Mouse (Mus musculus): ENCODE measurements around the gene Lpin2.
A peak's percentile ranks its signal among the peaks of the same experiment; 100 is the strongest.

Lpin2 gene

GRCm38 (mm10) chr17:71230108-71230709 lies 47.8 kb downstream of the Lpin2 start:
- no peak for DNase-seq (ENCODE audit: low read depth in 2 of 2, low spot score in 2 of 2)

GRCm38 (mm10) chr17:71231998-71232397 lies 49.6 kb downstream of the Lpin2 start:
- no peak for DNase-seq (ENCODE audit: low read depth in 2 of 2, low spot score in 2 of 2)

- no peak for DNase-seq (ENCODE audit: low read depth in 2 of 2, low spot score in 2 of 2)
Observed at GRCm38 (mm10) chr17:71233210-71233609, 50.9 kb downstream of the Lpin2 start.

- DNase-seq (ENCODE audit: low read depth in 2 of 2, low spot score in 2 of 2), result no peak
Observed at GRCm38 (mm10) chr17:71234041-71234594, 51.8 kb downstream of the Lpin2 start.

GRCm38 (mm10) chr17:71235229-71235958 lies 53.0 kb downstream of the Lpin2 start:
- DNase-seq (ENCODE audit: low read depth in 2 of 2, low spot score in 2 of 2), result no peak

- DNase-seq (ENCODE audit: low read depth in 2 of 2, low spot score in 2 of 2), result no peak
Observed at GRCm38 (mm10) chr17:71238494-71238893, 56.1 kb downstream of the Lpin2 start.

- DNase-seq (ENCODE audit: low read depth in 2 of 2, low spot score in 2 of 2), result no peak
Observed at GRCm38 (mm10) chr17:71240811-71241210, 58.5 kb downstream of the Lpin2 start.

- DNase-seq (ENCODE audit: low read depth in 2 of 2, low spot score in 2 of 2), result no peak
Observed at GRCm38 (mm10) chr17:71242666-71243065, 60.3 kb downstream of the Lpin2 start.

GRCm38 (mm10) chr17:71245133-71245532 lies 62.8 kb downstream of the Lpin2 start:
- DNase-seq (ENCODE audit: low read depth in 2 of 2, low spot score in 2 of 2), result no peak

GRCm38 (mm10) chr17:71246022-71246421 lies 63.7 kb downstream of the Lpin2 start:
- DNase-seq (ENCODE audit: low read depth in 2 of 2, low spot score in 2 of 2), result no peak

GRCm38 (mm10) chr17:71248963-71249362 lies 66.6 kb downstream of the Lpin2 start:
- DNase-seq (ENCODE audit: low read depth in 2 of 2, low spot score in 2 of 2), result no peak

GRCm38 (mm10) chr17:71250046-71250445 lies 67.7 kb downstream of the Lpin2 start:
- DNase-seq (ENCODE audit: low read depth in 2 of 2, low spot score in 2 of 2), result no peak

GRCm38 (mm10) chr17:71250819-71251600 lies 68.7 kb downstream of the Lpin2 start:
- DNase-seq (ENCODE audit: low read depth in 2 of 2, low spot score in 2 of 2), result no peak

GRCm38 (mm10) chr17:71251601-71252001 lies 69.2 kb downstream of the Lpin2 start:
- no peak for DNase-seq (ENCODE audit: low read depth in 2 of 2, low spot score in 2 of 2)

GRCm38 (mm10) chr17:71252101-71252500 lies 69.7 kb downstream of the Lpin2 start:
- DNase-seq (ENCODE audit: low read depth in 2 of 2, low spot score in 2 of 2), result no peak

- no peak for DNase-seq (ENCODE audit: low read depth in 2 of 2, low spot score in 2 of 2)
Observed at GRCm38 (mm10) chr17:71253391-71253790, 71.0 kb downstream of the Lpin2 start.

- DNase-seq (ENCODE audit: low read depth in 2 of 2, low spot score in 2 of 2), result no peak
Observed at GRCm38 (mm10) chr17:71254106-71254505, 71.7 kb downstream of the Lpin2 start.

GRCm38 (mm10) chr17:71254736-71255135 lies 72.4 kb downstream of the Lpin2 start:
- peak in 1 of 2 experiments; percentile 18 for DNase-seq (ENCODE audit: low read depth in 2 of 2, low spot score in 2 of 2)

GRCm38 (mm10) chr17:71256068-71256615 lies 73.8 kb downstream of the Lpin2 start:
- no peak for DNase-seq (ENCODE audit: low read depth in 2 of 2, low spot score in 2 of 2)

GRCm38 (mm10) chr17:71256806-71257536 lies 74.6 kb downstream of the Lpin2 start:
- no peak for DNase-seq (ENCODE audit: low read depth in 2 of 2, low spot score in 2 of 2)

- DNase-seq (ENCODE audit: low read depth in 2 of 2, low spot score in 2 of 2), result no peak
Observed at GRCm38 (mm10) chr17:71259727-71260126, 77.4 kb downstream of the Lpin2 start.
